Mouse (Mus musculus) ES-CJ7 (cell line): ENCODE results near the gene Fbxl19.
"Not testable (repeated sequence)": the region's sequence is repeated elsewhere in the genome, so short reads cannot be mapped to it uniquely, and the experiment has no call there.

Experiments used
- DNase-seq: peaks from one replicate; pipeline ENCODE4 v3.0.0; 2011; ENCODE audit warnings: low read depth, low spot score

Fbxl19 gene

GRCm38 (mm10) chr7:127730170-127730569, 14.2 kb upstream of the Fbxl19 start:
- no peak for DNase-seq

- not testable (repeated sequence) for DNase-seq
Observed at GRCm38 (mm10) chr7:127732066-127732465, 12.3 kb upstream of the Fbxl19 start, which contains the start of gene Ctf2. Gene Ctf2, minus strand, starts transcription at chr7:127732166.

GRCm38 (mm10) chr7:127745251-127745651, 908 bp downstream of the Fbxl19 start:
- DNase-seq, result peak; percentile 98

GRCm38 (mm10) chr7:127745652-127746493, 1.5 kb downstream of the Fbxl19 start:
- DNase-seq, result peak; percentile 98

- DNase-seq, result peak; percentile 83
Observed at GRCm38 (mm10) chr7:127746494-127747491, 2.5 kb downstream of the Fbxl19 start.

- DNase-seq, result peak; percentile 43
Observed at GRCm38 (mm10) chr7:127747559-127748234, 3.4 kb downstream of the Fbxl19 start.

- no peak for DNase-seq
Observed at GRCm38 (mm10) chr7:127748235-127748560, 3.9 kb downstream of the Fbxl19 start.

GRCm38 (mm10) chr7:127750131-127751127, 6.1 kb downstream of the Fbxl19 start:
- DNase-seq, result peak; percentile 95

- DNase-seq, result no peak
Observed at GRCm38 (mm10) chr7:127751619-127752018, 7.3 kb downstream of the Fbxl19 start.

GRCm38 (mm10) chr7:127752069-127752468, 7.7 kb downstream of the Fbxl19 start:
- no peak for DNase-seq

GRCm38 (mm10) chr7:127753158-127753557, 8.8 kb downstream of the Fbxl19 start:
- peak; percentile 51 for DNase-seq

- peak; percentile 53 for DNase-seq
Observed at GRCm38 (mm10) chr7:127753741-127754140, 9.4 kb downstream of the Fbxl19 start.

- DNase-seq, result no peak
Observed at GRCm38 (mm10) chr7:127759716-127760115, 15.4 kb downstream of the Fbxl19 start.

- no peak for DNase-seq
Observed at GRCm38 (mm10) chr7:127760478-127760877, 16.1 kb downstream of the Fbxl19 start.

GRCm38 (mm10) chr7:127761026-127761425, 16.7 kb downstream of the Fbxl19 start:
- peak; percentile 80 for DNase-seq

GRCm38 (mm10) chr7:127763642-127764041, 19.3 kb downstream of the Fbxl19 start:
- DNase-seq, result no peak

GRCm38 (mm10) chr7:127765756-127766155, 21.4 kb downstream of the Fbxl19 start:
- no peak for DNase-seq

GRCm38 (mm10) chr7:127766851-127767609, 22.7 kb downstream of the Fbxl19 start:
- peak; percentile 33 for DNase-seq

GRCm38 (mm10) chr7:127767671-127768345, 23.5 kb downstream of the Fbxl19 start:
- DNase-seq, result no peak
